Mouse (Mus musculus) common myeloid progenitor, adult 5-6 weeks (primary cell): ENCODE results near the gene Fsip1. TPM values are rescaled to one million over a fixed set of nuclear protein-coding genes. Genes with fewer than 3 reads are reported as not detected.

Experiments
- ATAC-seq: replicated peaks from 2 replicates; pipeline ENCODE4 v1.8.0; 2016; ENCODE audit warnings: low read depth, mild to moderate bottlenecking, moderate TSS enrichment, inconsistent platforms; ENCODE audit not compliant: poor library complexity, severe bottlenecking
- total RNA-seq: library from RNA; stranded (forward); fragments of 200-1000, 187-1606 nt; gene quantifications from 2 replicates; pipeline ENCODE4 v1.2.3, GENCODE M21; 2017

Gene Fsip1
- total RNA-seq, 1 experiment from 2014 or later, result 0.23 TPM

GRCm38 (mm10) chr2:118259746-118260145 lies 3.0 kb upstream of the Fsip1 start:
- ATAC-seq, result no peak

- no peak for ATAC-seq
Measured at GRCm38 (mm10) chr2:118257094-118257493, 328 bp upstream of the Fsip1 start.

GRCm38 (mm10) chr2:118254516-118254915 lies 2.2 kb downstream of the Fsip1 start:
- ATAC-seq, result no peak

GRCm38 (mm10) chr2:118248966-118249365 lies 7.8 kb downstream of the Fsip1 start:
- no peak for ATAC-seq

- no peak for ATAC-seq
Measured at GRCm38 (mm10) chr2:118248016-118248415, 8.8 kb downstream of the Fsip1 start.

- ATAC-seq, result peak; percentile 81
Measured at GRCm38 (mm10) chr2:118245914-118246313, 10.9 kb downstream of the Fsip1 start.

GRCm38 (mm10) chr2:118236196-118236595 lies 20.6 kb downstream of the Fsip1 start:
- no peak for ATAC-seq

- ATAC-seq, result no peak
Measured at GRCm38 (mm10) chr2:118235614-118236013, 21.2 kb downstream of the Fsip1 start.

- no peak for ATAC-seq
Measured at GRCm38 (mm10) chr2:118230544-118230943, 26.2 kb downstream of the Fsip1 start.

GRCm38 (mm10) chr2:118228486-118229079 lies 28.2 kb downstream of the Fsip1 start:
- no peak for ATAC-seq

GRCm38 (mm10) chr2:118225316-118226041 lies 31.3 kb downstream of the Fsip1 start:
- no peak for ATAC-seq

GRCm38 (mm10) chr2:118217993-118218595 lies 38.7 kb downstream of the Fsip1 start:
- no peak for ATAC-seq

GRCm38 (mm10) chr2:118209712-118210111 lies 47.1 kb downstream of the Fsip1 start:
- ATAC-seq, result no peak

GRCm38 (mm10) chr2:118208651-118209050 lies 48.1 kb downstream of the Fsip1 start:
- no peak for ATAC-seq

GRCm38 (mm10) chr2:118205991-118206585 lies 50.7 kb downstream of the Fsip1 start:
- no peak for ATAC-seq

- no peak for ATAC-seq
Measured at GRCm38 (mm10) chr2:118204646-118205045, 52.1 kb downstream of the Fsip1 start.

- no peak for ATAC-seq
Measured at GRCm38 (mm10) chr2:118203739-118204461, 52.9 kb downstream of the Fsip1 start.

- no peak for ATAC-seq
Measured at GRCm38 (mm10) chr2:118202934-118203333, 53.8 kb downstream of the Fsip1 start.

GRCm38 (mm10) chr2:118201983-118202382 lies 54.8 kb downstream of the Fsip1 start:
- ATAC-seq, result no peak

- peak; percentile 96 for ATAC-seq
Measured at GRCm38 (mm10) chr2:118199867-118200266, 56.9 kb downstream of the Fsip1 start.
